Mouse (Mus musculus): Measurements from ENCODE around the gene Exoc5. TPM values are rescaled to one million over a fixed set of nuclear protein-coding genes. Genes with fewer than 3 reads are reported as not detected.

Exoc5 gene
- total RNA-seq, 2 experiments from 2014 or later = 52.2 to 55.6 TPM

DNA sequence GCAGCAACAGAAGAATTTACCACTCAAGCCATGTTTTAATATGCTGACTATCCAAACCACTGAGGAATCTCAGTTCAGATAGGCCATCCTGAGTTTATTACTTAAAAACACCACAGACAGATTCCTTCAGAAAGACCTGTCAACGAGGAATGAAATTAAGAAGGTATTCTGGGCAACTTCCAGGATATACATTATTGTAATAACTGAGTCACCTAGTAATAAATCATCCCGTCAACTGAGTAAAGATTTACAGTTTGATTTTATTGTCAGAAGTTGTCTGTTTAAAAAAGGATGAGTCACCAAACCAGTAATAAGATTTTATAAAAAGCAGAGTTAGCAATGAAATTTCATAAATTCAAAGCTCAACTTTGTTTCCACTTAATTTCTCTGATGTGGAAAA, 2.6 kb downstream of the Exoc5 start:
- Histone ChIP-seq H3K4me3 (no peak overlapping the region), H3K27ac (no peak overlapping the region)
- TF ChIP-seq CTCF (conservative IDR thresholded peaks at IDR 0.05) = no peak
- no peak for DNase-seq (ENCODE audit: low spot score in 2 of 2)

DNA sequence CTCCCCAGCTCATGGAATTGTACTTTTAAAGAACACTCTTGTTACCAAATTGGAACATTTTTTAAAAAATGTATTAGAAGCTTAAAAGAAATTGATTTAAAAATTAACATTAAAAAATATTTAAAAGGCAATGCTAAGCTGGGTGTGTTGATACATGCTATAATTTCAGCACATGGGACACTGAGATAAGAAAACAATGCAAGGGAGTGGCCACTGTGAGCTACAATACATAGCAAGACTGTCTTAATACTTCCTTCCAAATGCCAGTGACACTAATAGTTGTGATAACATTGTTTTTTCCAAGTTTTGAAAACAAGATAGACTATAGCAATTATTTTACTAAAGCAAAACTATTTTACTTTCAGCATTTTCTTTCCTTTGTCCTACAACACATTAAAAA, 17.0 kb downstream of the Exoc5 start:
- no peak overlapping the region for H3K27ac ChIP-seq
- no peak overlapping the region for H3K4me3 ChIP-seq
- TF ChIP-seq CTCF (conservative IDR thresholded peaks at IDR 0.05) = no peak
- no peak for DNase-seq (ENCODE audit: low spot score in 2 of 2)

DNA sequence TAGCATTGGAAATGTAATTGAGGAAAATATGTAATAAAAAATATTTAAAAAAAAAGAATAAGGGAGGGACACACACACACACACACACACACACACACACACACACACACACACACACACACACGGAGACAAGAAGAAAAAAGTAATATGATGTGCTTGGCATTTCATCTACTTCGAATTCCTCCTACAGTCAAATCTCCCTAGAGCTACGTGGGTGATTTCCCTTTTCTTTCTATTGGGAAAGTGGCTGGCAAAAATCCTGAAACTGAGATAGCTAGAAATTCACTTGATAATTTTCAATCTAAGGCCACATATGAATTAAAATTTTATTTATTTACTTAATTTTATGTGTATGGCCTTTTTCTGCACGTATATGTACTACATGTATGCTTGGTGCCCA, 20.8 kb downstream of the Exoc5 start:
- no peak for TF ChIP-seq CTCF (conservative IDR thresholded peaks at IDR 0.05)
- H3K27ac ChIP-seq = peak overlapping the region; percentile 6; the same call in 1 of the 2 replicates
- DNase-seq (ENCODE audit: low spot score in 2 of 2) = peak in 1 of 2 experiments; percentile 24
- no peak overlapping the region for H3K4me3 ChIP-seq

GRCm38 (mm10) chr14:49028991-49029390, 37.5 kb downstream of the Exoc5 start:
- H3K4me3 ChIP-seq = no peak overlapping the region
- H3K27ac ChIP-seq = no peak overlapping the region
- no peak for DNase-seq (ENCODE audit: low spot score in 2 of 2)
- no peak for TF ChIP-seq CTCF (conservative IDR thresholded peaks at IDR 0.05)

DNA sequence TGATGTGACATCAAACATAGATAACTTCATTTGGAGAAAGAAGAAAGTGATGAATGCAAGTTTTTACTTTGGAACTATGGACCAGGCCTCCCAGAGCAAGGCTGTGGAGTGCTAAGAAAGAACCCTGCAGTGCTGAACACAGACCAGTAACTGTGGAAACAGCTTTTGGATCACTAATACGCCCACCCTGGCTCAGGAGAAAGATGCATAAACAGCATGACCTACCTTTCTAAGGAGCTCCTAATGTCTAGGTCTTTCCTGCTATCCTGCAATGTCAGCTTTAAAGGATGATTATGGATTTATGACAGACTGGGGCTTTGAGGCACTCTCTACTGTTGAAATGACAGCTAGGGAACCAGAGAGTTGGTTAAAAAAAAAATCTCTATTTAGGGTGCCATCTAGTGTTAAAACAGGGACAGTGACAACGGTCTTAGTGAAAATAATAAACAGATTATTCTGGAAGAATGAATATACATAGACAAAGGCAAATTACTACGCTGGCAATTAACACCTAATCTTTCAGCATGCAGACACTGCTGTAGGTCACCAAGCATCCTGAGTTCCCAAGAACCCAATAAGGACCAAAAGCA, 38.6 kb downstream of the Exoc5 start:
- Histone ChIP-seq H3K4me3 (no peak overlapping the region), H3K27ac (no peak overlapping the region)
- TF ChIP-seq CTCF (conservative IDR thresholded peaks at IDR 0.05) = peak; percentile 77
- no peak for DNase-seq (ENCODE audit: low spot score in 2 of 2)

DNA sequence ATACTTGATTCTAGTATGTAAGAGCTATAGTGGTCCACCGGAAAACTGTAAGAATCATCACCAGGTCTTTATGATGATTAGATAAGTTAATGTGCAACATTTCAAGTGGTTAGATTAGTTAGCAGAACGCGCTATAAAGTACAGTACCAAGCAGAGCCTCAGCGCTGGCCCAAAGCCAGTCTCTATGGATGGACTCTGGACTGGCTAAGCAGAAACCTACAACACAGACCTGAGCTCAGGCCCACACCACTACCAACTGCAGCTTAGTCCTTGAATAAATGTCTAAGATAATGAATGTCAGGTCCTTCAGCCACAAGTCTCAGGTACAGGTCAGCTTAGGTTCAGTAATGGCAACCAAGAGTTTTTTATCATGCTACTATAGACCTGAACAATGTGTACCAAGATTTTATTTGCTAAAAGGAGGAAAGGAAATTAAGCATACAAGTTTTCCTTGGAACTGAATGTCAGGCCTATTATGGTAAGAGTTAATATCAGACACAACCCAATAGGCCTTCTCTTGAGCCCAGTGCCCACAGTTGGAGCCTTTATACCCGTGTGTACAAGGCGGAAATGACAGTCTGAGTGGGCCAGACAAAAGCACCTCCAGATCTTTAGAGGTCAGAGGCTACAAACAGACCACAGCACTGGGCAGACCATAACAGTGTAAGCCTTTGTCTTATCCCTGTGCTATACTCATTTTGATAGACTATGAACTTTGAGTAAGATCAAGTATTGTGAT, 39.2 kb downstream of the Exoc5 start:
- no peak for TF ChIP-seq CTCF (conservative IDR thresholded peaks at IDR 0.05)
- DNase-seq (ENCODE audit: low spot score in 2 of 2) = no peak
- H3K27ac ChIP-seq = no peak overlapping the region
- no peak overlapping the region for H3K4me3 ChIP-seq

GRCm38 (mm10) chr14:49019765-49020164, 46.7 kb downstream of the Exoc5 start:
- no peak for TF ChIP-seq CTCF (conservative IDR thresholded peaks at IDR 0.05)
- Histone ChIP-seq H3K27ac (no peak overlapping the region), H3K4me3 (no peak overlapping the region)
- no peak for DNase-seq (ENCODE audit: low spot score in 2 of 2)

GRCm38 (mm10) chr14:49008399-49009189, 57.9 kb downstream of the Exoc5 start:
- no peak for TF ChIP-seq CTCF (conservative IDR thresholded peaks at IDR 0.05)
- H3K27ac ChIP-seq = no peak overlapping the region
- H3K4me3 ChIP-seq = no peak overlapping the region
- no peak for DNase-seq (ENCODE audit: low spot score in 2 of 2)

GRCm38 (mm10) chr14:49007979-49008378, 58.5 kb downstream of the Exoc5 start:
- peak; percentile 76 for TF ChIP-seq CTCF (conservative IDR thresholded peaks at IDR 0.05)
- Histone ChIP-seq H3K4me3 (no peak overlapping the region), H3K27ac (no peak overlapping the region)
- DNase-seq (ENCODE audit: low spot score in 2 of 2) = no peak

DNA sequence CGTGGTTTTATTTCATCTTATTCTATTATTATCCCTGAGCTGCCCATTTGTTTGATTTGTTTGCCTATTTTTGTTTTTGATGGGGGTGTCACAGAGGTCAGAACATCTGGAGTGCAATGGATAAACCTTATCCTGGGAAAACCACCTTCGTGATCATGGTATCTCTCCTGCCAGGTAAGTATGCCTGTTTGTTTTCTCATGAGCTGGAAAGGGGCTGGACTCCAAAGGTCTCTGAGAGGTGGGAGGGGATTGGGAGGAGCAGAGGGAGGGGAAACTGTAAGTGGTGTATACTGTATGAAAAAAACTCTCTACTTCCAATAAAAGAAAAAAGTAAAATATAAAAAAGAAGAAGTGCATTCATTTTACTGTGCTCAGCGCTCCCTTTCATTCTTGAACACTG, 64.8 kb downstream of the Exoc5 start:
- TF ChIP-seq CTCF (conservative IDR thresholded peaks at IDR 0.05) = no peak
- Histone ChIP-seq H3K27ac (no peak overlapping the region), H3K4me3 (no peak overlapping the region)
- DNase-seq (ENCODE audit: low spot score in 2 of 2) = no peak

- no peak for TF ChIP-seq CTCF (conservative IDR thresholded peaks at IDR 0.05)
- DNase-seq (ENCODE audit: low spot score in 2 of 2) = no peak
- Histone ChIP-seq H3K4me3 (no peak overlapping the region), H3K27ac (no peak overlapping the region)
Observed at GRCm38 (mm10) chr14:48998795-48999194, 67.7 kb downstream of the Exoc5 start.

DNA sequence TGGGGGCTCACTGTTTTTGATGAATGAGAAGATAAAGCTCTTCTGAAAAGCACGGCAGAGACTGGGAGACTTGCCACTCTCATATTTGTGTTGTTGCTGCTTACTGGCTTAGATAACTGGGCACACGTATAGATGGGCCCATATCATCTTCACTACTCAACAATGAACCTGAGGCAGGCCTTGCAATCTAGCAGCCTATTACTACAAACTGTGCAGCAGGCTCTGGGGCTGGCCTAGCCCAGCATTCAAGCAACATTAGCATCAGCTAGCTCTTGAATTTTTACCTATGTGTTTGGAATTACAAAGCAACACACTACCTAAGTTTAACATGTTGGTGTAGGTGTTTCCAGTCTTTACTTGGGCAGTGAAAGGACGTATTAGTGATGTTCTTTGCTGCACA, 72.6 kb downstream of the Exoc5 start:
- no peak overlapping the region for H3K4me3 ChIP-seq
- DNase-seq (ENCODE audit: low spot score in 2 of 2) = no peak
- no peak for TF ChIP-seq CTCF (conservative IDR thresholded peaks at IDR 0.05)
- H3K27ac ChIP-seq = no peak overlapping the region

GRCm38 (mm10) chr14:48992070-48992580, 74.3 kb downstream of the Exoc5 start:
- H3K27ac ChIP-seq = no peak overlapping the region
- no peak for DNase-seq (ENCODE audit: low spot score in 2 of 2)
- no peak overlapping the region for H3K4me3 ChIP-seq
- no peak for TF ChIP-seq CTCF (conservative IDR thresholded peaks at IDR 0.05)
